Mouse (Mus musculus): ENCODE results near the gene Cbx4.

The Cbx4 gene

DNA sequence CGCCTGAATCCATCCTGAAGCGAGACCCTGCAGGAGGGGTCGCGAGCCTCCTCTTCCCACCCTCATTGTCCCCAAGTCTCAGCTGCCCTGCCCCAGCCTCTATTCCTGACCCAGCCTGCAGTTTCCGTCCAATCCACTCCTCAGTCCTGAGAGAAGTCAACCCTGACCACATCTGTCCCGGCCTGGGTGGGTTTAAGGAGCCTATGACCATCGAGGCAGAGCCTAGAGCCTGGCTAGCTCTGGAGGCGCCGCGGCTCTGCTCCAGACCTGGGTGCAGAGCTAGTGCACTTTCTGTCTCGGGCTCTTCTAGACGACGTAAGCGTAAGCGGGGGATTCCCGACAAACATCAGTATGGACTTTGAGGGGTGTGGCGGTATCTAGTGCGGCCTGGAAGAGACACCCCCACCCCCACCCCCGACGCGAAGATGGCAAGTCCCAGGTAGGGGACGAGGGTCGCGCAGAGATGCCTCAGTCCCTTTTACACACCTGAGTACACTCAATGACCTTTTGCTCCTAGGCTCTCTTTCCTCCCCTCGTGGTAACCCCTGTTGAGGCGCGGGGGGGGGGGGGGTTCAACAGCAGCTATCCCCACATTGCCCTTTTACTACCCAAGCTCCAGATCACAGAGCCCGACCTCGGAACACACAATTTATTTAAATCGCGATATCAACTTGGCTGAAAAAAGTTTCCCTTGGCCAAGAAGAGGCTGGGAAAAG lies 44.1 kb downstream of the Cbx4 start:
- DNase-seq (ENCODE audit: low spot score) = peak; percentile 49

DNA sequence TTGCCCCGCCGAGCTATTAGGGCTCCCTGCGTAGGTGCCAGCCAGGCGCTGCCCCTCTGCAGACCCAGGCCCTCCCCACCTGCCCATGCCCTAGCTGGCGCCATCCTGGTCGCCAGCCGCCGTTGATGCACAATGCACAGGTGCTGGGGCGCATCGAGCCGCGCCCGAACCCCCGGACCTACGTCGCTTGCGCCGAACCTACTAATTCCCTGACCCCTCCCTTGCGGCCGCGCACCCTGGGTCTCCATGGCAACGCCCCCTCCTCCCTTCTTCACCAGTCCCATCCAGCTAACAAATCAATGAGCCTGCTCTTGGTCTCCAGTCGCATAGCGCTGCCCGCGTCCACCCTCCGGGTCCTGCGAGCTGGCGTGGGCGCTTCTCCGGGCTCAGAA lies 44.7 kb downstream of the Cbx4 start:
- DNase-seq (ENCODE audit: low spot score) = peak; percentile 80

DNA sequence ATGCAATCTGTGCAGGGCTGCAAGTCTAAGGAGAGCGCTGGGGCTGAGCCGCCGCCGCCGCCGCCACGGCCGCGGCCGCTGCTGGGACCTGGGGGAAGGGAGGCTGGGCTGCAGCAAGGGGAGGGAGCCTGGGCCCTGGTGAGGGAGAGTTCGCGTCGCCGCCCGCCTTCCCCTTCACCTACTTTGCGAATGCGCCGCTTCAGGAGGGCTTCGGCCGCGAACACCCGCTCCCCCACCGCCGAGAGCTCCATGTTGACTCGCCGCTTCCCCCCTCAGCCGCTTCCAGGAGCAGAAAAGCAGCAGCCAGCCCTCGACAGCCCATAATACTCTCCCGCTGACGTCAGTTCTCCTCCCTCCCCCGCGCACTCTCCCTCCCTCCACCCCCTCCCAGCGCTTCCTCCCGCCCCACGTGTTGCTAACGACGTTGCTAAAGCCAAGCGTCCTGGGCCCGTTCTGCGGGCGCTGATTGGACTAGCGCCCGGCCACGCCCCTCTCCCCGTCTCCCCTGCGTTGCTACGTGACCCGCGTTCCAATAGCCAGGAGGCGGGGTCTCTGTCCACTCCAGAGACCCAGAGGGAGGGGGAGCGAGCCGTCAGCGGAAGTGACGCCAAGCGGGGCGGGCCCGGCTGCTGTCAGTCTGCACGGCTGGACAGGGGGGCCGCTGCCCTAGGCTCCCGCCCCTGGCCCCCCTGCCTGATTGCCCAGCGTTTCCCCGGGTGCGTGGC lies 45.3 kb downstream of the Cbx4 start, which contains the start of gene Cbx8:
Gene Cbx8, minus strand, starts transcription at position 370 of the 725 bp plus-strand sequence.
- DNase-seq (ENCODE audit: low spot score) = peak; percentile 99

DNA sequence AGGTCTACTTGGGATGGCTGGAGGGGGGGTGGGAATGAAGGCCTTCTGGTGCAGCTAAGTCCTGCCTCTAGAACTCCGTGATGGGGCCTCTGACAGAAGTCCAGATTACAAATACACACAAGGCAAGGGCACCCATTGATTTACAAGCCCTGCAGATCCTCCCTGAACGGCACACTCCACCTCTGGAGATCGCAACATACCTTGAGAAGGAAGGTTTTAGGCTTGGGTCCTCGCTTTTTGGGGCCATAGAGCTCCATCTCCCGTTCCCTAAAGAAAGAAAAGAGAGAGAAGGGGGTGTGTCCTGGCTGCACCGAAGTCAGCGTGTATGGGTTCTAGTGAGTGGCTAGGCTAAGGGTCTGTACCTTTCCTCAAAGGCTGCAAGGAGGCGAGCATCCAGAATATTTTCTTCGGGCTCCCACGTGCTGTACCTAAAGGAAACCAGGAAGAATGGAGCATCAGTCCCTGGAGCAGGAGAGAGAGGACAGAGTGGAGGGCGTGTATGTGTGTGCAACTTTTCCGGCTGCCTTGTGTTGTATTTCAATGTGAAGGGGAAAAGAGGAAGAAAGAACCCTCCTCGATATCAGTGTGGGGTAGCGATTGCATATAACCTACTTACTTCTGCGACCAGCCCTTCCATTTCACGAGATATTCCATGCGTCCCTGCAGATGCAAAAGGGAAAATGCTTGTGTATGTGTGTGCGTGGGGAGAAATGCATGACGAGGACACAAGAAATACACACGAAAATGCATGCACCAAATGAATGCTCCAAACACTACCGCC lies 46.1 kb downstream of the Cbx4 start:
- no peak for DNase-seq (ENCODE audit: low spot score)

GRCm38 (mm10) chr11:119038744-119039484 lies 47.1 kb downstream of the Cbx4 start:
- no peak for DNase-seq (ENCODE audit: low spot score)

- DNase-seq (ENCODE audit: low spot score) = no peak
Observed at GRCm38 (mm10) chr11:119037780-119038401, 48.1 kb downstream of the Cbx4 start.

DNA sequence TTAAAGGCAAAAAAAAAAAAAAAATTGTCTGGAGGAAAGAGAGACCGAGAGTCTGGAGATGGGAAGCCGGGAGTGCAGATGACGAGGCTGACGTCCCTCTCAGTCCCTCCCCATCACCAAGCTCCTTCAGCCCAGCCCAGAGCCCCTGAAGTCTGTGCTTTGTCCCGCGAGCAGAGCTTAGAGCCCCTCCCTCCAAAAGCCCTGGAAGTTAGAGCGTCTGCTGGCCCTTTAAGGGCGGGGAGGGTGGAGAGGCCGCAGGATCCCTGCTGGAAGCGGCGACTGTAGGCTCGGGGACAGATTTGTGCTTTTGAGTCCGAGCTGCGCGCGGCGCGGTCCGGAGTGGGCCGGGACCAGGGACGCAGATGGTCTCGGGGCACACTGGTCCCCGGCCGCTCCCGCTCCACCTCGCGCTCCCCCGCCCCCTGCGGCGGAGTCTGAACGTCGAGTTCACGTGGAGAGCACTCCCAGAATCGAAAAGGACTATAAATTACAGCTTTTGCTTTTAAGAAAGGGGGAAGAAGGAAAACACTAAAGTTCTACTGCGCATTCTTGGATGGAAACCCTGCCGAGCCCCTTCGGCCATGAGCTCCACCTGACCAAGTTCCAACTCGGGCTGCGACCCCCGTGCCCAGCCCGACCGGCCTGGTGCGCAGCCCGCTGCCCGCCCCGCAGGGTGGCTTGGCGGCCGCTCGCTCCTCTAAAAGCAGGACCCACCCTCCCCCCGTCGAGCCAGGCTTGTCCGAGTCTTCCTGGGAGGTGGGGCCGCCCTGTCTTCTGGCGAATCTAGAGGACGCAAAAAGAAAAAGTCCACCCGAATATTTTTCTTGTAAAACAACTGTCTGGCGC lies 48.9 kb downstream of the Cbx4 start:
- no peak for DNase-seq (ENCODE audit: low spot score)

GRCm38 (mm10) chr11:119036447-119036846 lies 49.6 kb downstream of the Cbx4 start:
- no peak for DNase-seq (ENCODE audit: low spot score)

GRCm38 (mm10) chr11:119035686-119036165 lies 50.3 kb downstream of the Cbx4 start:
- DNase-seq (ENCODE audit: low spot score) = no peak

GRCm38 (mm10) chr11:119035094-119035685 lies 50.8 kb downstream of the Cbx4 start:
- DNase-seq (ENCODE audit: low spot score) = no peak

- no peak for DNase-seq (ENCODE audit: low spot score)
Observed at GRCm38 (mm10) chr11:119034635-119035034, 51.4 kb downstream of the Cbx4 start.

DNA sequence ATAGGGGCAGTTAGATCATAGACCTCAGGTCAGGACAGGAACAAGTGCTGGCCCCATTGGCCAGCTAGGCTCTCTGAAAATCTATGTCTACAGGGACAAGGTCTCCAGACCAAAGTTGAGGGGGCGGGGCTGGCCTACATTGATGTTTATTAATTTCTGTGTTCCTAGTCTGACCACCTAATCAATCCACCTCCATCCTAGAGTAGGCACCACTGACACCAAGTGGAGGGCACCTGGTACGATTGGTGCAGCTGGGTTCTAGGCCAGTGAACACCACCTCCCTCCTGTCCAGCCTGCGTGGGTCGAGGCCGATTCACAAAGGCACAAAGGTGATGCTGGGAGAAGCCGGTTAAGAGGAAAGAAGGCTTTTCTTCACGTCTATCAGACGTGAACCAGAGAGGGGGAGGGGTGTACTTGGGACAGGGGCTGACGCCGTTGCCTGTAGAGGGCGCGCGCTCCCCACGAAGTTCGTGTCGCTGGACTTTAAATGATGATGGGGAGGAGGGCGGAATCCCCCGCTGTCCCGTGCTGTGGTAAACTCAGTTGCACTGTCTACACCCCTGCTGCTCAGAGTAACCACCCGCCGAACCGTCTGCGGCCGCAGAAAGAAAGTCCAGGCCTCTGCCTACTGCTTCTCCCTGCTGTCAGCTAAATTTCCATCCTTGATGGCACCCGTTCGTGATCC lies 52.0 kb downstream of the Cbx4 start:
- DNase-seq (ENCODE audit: low spot score) = peak; percentile 73
